Mouse (Mus musculus) erythroblast, embryonic 14.5 days (primary cell): ENCODE measurements around the gene Pgm2. TPM values are rescaled to one million over a fixed set of nuclear protein-coding genes. Genes with fewer than 3 reads are reported as not detected.

Experiments
- H3K27me3 ChIP-seq: 2 replicates; pipeline ENCODE4 v1.6.1; 2012; ENCODE audit warnings: inconsistent platforms; ENCODE audit not compliant: control insufficient read depth
- H3K36me3 ChIP-seq: 2 replicates; pipeline ENCODE4 v1.6.1; 2012; ENCODE audit warnings: mild to moderate bottlenecking, inconsistent platforms; ENCODE audit not compliant: control insufficient read depth
- H3K4me1 ChIP-seq: 2 replicates; pipeline ENCODE4 v1.6.1; 2012; ENCODE audit warnings: inconsistent platforms; ENCODE audit not compliant: control insufficient read depth
- H3K4me3 ChIP-seq: replicated peaks from 2 replicates; pipeline ENCODE3; 2012; ENCODE audit warnings: moderate library complexity, mild to moderate bottlenecking, inconsistent platforms
- H3K9me3 ChIP-seq: 2 replicates; pipeline ENCODE4 v1.6.1; 2012; ENCODE audit warnings: low read length, inconsistent platforms, mixed read lengths; ENCODE audit not compliant: control insufficient read depth
- GATA1 ChIP-seq: IDR thresholded peaks from 2 replicates; pipeline ENCODE4 v1.6.1; 2012; ENCODE audit warnings: low read length, inconsistent platforms, mixed read lengths
- TAL1 ChIP-seq: IDR thresholded peaks from 3 replicates; pipeline ENCODE4 v1.6.1; 2012; ENCODE audit warnings: low read length, inconsistent platforms, mixed read lengths
- polyA plus RNA-seq: library from polyadenylated mRNA; stranded (reverse); fragments of >175 nt; gene quantifications from 2 replicates; pipeline ENCODE4 v1.2.3, GENCODE M21; 2012

Pgm2 gene
- polyA plus RNA-seq, 1 experiment: 0.68 TPM

DNA sequence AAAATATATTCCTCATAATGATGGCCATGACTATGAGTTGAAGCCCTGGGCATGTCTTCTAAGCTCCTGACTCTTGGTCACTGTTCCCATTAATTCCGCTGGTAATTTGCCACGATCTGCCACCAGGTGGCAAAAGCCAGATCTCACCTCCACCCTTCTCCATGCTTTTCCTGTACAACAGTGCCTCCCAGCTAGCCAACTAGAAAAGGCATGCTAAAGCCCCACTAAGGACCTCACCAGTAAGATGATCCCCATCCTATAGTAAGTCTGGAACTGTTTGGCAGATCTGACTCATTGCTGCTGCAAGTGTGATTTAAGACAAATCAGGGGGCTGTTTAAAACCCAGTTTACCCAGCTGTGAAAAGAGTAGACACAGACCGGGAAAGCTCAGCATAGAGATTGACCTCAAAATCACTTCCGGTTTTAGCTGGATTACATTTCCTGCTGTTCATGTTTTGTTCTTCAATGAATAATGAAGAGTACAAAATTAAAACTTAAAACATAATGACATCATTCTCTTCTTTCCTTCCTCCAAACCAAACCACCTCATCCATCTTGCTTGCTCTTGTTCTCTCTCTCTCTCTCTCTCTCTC lies 22.6 kb upstream of the Pgm2 start:
- Histone ChIP-seq H3K9me3 (no peaks in the 10 kb centered on the region), H3K36me3 (no peaks in the 10 kb centered on the region), H3K4me1 (no peaks in the 10 kb centered on the region), H3K27me3 (no peaks in the 10 kb centered on the region), H3K4me3 (no peak overlapping the region)
- TF ChIP-seq GATA1 (no peak), TAL1 (no peak)

GRCm38 (mm10) chr5:64070742-64071476 lies 21.8 kb upstream of the Pgm2 start:
- Histone ChIP-seq H3K4me3 (no peak overlapping the region), H3K9me3 (no peaks in the 10 kb centered on the region), H3K4me1 (no peaks in the 10 kb centered on the region), H3K36me3 (no peaks in the 10 kb centered on the region), H3K27me3 (no peaks in the 10 kb centered on the region)
- TF ChIP-seq GATA1 (no peak), TAL1 (no peak)

DNA sequence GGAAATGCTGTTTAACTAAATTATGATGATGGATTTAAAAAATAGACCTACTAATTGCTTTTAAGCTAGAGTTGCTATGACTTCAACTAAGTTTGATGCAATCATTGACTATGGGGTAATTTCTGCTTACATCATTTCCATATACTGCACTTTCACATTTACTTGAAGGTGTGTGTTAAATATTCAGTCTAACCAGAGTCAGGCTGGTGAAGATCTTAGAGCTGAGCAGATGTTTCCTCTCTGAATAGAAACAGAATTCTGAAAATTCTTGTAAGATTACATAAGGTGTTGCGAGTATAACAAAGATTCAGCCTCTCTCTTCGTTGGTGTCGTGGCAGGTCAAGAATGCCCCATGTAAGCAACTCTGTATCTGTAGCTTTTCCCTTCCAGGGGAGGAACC lies 18.3 kb upstream of the Pgm2 start:
- Histone ChIP-seq H3K4me1 (no peaks in the 10 kb centered on the region), H3K9me3 (no peaks in the 10 kb centered on the region), H3K36me3 (no peaks in the 10 kb centered on the region), H3K4me3 (no peak overlapping the region), H3K27me3 (no peaks in the 10 kb centered on the region)
- no peak for TF ChIP-seq GATA1
- no peak for TF ChIP-seq TAL1

GRCm38 (mm10) chr5:64075506-64075905 lies 17.2 kb upstream of the Pgm2 start:
- no peaks in the 10 kb centered on the region for H3K4me1 ChIP-seq
- H3K36me3 ChIP-seq: no peaks in the 10 kb centered on the region
- no peak overlapping the region for H3K4me3 ChIP-seq
- H3K9me3 ChIP-seq: no peaks in the 10 kb centered on the region
- TF ChIP-seq TAL1: no peak
- TF ChIP-seq GATA1: no peak
- no peaks in the 10 kb centered on the region for H3K27me3 ChIP-seq

DNA sequence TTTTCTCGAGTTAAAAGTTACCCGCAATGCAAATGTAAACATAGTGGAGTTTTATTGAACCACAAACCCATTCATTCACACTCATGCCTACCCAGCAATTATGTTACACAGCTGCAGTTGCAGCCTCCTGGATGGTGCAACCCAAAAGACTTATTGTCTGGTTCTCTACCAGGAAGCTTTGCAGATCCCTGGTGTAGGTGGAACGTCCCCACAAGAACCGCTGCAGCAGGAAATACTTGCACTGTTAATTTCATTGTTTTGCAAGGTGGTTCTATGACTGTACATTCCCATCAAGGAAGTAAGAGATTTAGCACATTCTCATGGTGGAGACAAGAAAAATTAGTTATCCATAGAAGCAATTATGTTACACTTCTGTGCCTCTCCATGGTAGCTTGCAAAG lies 15.4 kb upstream of the Pgm2 start:
- no peaks in the 10 kb centered on the region for H3K4me1 ChIP-seq
- TF ChIP-seq GATA1 (no peak), TAL1 (no peak)

GRCm38 (mm10) chr5:64078740-64079461 lies 13.8 kb upstream of the Pgm2 start:
- Histone ChIP-seq H3K27me3 (no peaks in the 10 kb centered on the region), H3K36me3 (no peaks in the 10 kb centered on the region), H3K4me3 (no peak overlapping the region), H3K9me3 (no peaks in the 10 kb centered on the region), H3K4me1 (no peaks in the 10 kb centered on the region)
- TF ChIP-seq TAL1 (no peak), GATA1 (no peak)

More for the DNA sequence above, 15.4 kb upstream of the Pgm2 start:
- H3K4me3 ChIP-seq: no peak overlapping the region
- no peaks in the 10 kb centered on the region for H3K36me3 ChIP-seq
- no peaks in the 10 kb centered on the region for H3K9me3 ChIP-seq
- no peaks in the 10 kb centered on the region for H3K27me3 ChIP-seq

DNA sequence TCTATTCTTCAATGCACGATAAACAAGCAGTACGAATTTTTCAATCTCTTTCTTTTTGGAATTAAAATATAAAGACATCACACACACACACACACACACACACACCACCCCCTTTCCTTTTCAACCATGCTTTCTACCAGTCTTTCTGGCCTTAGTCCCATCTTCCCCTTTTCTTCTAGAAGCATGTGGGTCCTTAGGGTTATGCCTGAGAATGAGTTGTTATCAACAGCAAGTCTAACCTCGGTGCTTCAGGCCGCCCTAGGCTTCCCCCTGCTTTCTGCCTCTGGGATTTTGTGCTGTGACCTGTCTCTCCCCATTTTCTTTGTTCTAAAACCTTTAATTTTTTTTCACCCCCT lies 13.3 kb upstream of the Pgm2 start:
- Histone ChIP-seq H3K36me3 (no peaks in the 10 kb centered on the region), H3K4me1 (no peaks in the 10 kb centered on the region), H3K4me3 (no peak overlapping the region), H3K9me3 (no peaks in the 10 kb centered on the region), H3K27me3 (no peaks in the 10 kb centered on the region)
- no peak for TF ChIP-seq GATA1
- no peak for TF ChIP-seq TAL1

DNA sequence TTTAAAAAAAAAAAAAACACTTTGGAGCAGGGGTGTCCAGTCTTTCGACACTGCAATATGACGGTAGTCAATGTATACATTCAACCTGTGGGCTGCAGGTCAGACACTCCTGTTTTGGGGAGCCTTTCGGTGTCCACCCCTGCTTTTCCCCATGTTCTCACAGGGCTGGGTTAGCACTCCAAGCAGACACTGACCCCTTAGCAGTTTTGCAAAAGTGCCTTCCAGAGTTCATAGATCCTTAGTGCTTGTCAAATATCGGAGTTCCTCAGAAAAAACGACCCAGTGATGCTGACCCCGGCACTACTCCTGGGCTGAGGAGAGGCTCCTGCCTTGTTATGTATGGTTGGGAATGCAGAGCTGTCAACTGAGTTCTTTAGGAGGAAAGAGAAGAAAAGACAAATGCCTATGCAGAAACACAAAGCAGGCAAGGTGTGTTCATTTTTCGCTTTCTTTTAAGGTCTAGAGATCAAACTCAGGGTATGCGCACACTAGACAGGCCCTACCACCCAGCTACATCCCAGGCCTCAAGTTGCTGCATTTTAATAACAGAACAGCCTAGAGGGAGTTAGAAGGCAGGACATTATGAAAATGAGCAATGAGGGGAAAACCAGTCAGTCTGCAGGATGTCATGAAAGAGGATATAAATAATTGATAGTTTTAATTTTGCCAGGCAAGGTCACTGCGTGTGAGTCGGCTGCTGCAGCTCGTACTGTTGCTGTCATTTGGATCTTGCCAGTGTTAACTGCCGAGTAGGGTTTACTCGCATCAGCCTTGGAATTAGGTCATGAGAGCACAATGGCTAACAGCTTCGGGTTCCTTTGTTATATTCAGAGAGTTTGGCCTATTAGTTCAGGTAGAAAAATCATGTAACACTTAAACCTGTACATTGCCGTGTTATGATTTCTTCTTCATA lies 9.0 kb upstream of the Pgm2 start:
- TF ChIP-seq TAL1 (no peak), GATA1 (no peak)
- no peaks in the 10 kb centered on the region; the same call in 1 of the 2 replicates for H3K4me1 ChIP-seq

More for the DNA sequence above, 9.0 kb upstream of the Pgm2 start:
- Histone ChIP-seq H3K36me3 (no peaks in the 10 kb centered on the region), H3K4me3 (no peak overlapping the region), H3K27me3 (no peaks in the 10 kb centered on the region), H3K9me3 (no peaks in the 10 kb centered on the region)
